ENCODE assay signal across 8 mouse cellular contexts in the genomic region with DNA sequence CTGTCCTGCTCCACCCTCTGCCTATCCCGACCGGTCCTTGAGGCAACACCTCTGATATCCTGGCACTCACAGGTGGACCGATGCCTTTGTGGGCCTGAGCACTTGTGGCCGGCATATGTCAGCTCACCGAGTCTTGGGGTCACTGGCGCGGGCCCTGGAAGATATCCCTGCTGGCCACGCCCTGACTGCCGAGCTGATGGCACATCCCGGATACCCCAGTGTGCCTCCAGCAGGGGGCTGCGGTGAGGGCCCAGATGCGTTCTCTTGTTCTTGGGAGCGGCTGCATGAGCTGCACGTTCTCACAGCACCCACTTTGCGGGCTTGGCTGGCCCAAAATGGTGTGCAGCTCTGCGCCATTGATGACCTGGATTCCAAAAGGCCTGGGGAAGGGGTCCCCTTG. TPM values are rescaled to one million over a fixed set of nuclear protein-coding genes. Genes with fewer than 3 reads are reported as not detected.
DNase-seq lines count a peak whose midpoint lies in the region; ATAC-seq lines count a peak whose summit lies in the region.

No protein-coding gene starts in this region.

- peak overlapping the region; percentile 99 for H3K4me2 ChIP-seq in heart, embryonic 15.5 days
- H3K4me2 ChIP-seq in liver, embryonic 13.5 days, result peak overlapping the region; percentile 98

- DNase-seq in frontal cortex, postnatal 10 days (ENCODE audit: low spot score in 2 of 2), result peak; percentile 33 to 42
- no peak for DNase-seq in frontal cortex, postnatal 14 days (ENCODE audit: low spot score in 2 of 2)
- DNase-seq in 3T3-L1 (ENCODE audit: low read depth, low spot score), result peak; percentile 20
- DNase-seq in cerebellum, adult 8-10 months, result peak; percentile 27
- DNase-seq in liver, embryonic 13.5 days, result peak; percentile 58
- DNase-seq in retina, postnatal 1 day, result peak; percentile 68
- DNase-seq in gastrocnemius, postnatal 36 days, result no peak

- intact Hi-C loops in gastrocnemius, postnatal 36 days (cut with DNase I), result loop anchor here (5.0 kb wide), 2 partner anchors 59 to 124 kb away; partner anchors contain the start of gene Rimbp3

- H3K4me1 ChIP-seq in heart, embryonic 15.5 days (replicated peaks), result peaks cover 16% of the 10 kb centered on the region
- H3K4me1 ChIP-seq in liver, embryonic 13.5 days (replicated peaks), result peaks cover 20% of the 10 kb centered on the region

- 0 out of 2 replicates have a peak, but pooled peaks cover 3% of the 10 kb centered on the region for H3K27me3 ChIP-seq in heart, embryonic 15.5 days
- no peaks in the 10 kb centered on the region for H3K27me3 ChIP-seq in liver, embryonic 13.5 days

- WGBS in heart, embryonic 15.5 days, result 13% methylated on average over 16 of the region's 16 CpGs
- WGBS in liver, embryonic 13.5 days (ENCODE audit: insufficient replicate concordance), result 8% methylated on average over 16 of the region's 16 CpGs

- H3K9me3 ChIP-seq in heart, embryonic 15.5 days (replicated peaks), result no peaks in the 10 kb centered on the region
- no peaks in the 10 kb centered on the region for H3K9me3 ChIP-seq in liver, embryonic 13.5 days (replicated peaks)

- H3K4me3 ChIP-seq in heart, embryonic 15.5 days, result peak overlapping the region; percentile 70
- H3K4me3 ChIP-seq in liver, embryonic 13.5 days (replicated peaks), result peak overlapping the region; percentile 70

- H3K36me3 ChIP-seq in heart, embryonic 15.5 days, result peaks cover 10% of the 10 kb centered on the region; the same call in 1 of the 2 replicates
- peaks cover 19% of the 10 kb centered on the region for H3K36me3 ChIP-seq in liver, embryonic 13.5 days

- ATAC-seq in heart, embryonic 15.5 days (replicated peaks; ENCODE audit: insufficient number of reproducible peaks, insufficient read depth, low FRiP score, low read depth), result no peak
- peak; percentile 62 for ATAC-seq in liver, embryonic 13.5 days (ENCODE audit: low read depth)

- H3K27ac ChIP-seq in heart, embryonic 15.5 days, result no peak overlapping the region
- peak overlapping the region; percentile 45; the same call in 1 of the 2 replicates for H3K27ac ChIP-seq in liver, embryonic 13.5 days

- H3K9ac ChIP-seq in heart, embryonic 15.5 days, result no peak overlapping the region
- peak overlapping the region; percentile 78 for H3K9ac ChIP-seq in liver, embryonic 13.5 days

RNA-seq across cellular contexts. Expression of gene Ccdc116, which starts 1.1 kb away (rescaled TPM):
- 0.16 and 0.34 TPM in 2 replicates for polyA plus RNA-seq in heart, embryonic 15.5 days (2015; fragmentation: Nextera tagmentation; extraction: Ambion mirVana)
- 0.62 and 0.81 TPM in 2 replicates for polyA plus RNA-seq in liver, embryonic 13.5 days (2015; fragmentation: Nextera tagmentation; extraction: Ambion mirVana)
- under 1 TPM in 1 of 2 experiments, not detected in 1; 0.26 TPM for total RNA-seq in gastrocnemius, postnatal 36 days (2021)

RNA-seq across cellular contexts. Expression of gene Ydjc, which starts 3.7 kb away (rescaled TPM):
- polyA plus RNA-seq in heart, embryonic 15.5 days (2015; fragmentation: Nextera tagmentation; extraction: Ambion mirVana), result 4.5 and 6.6 TPM in 2 replicates
- 15.7 and 15.8 TPM in 2 replicates for polyA plus RNA-seq in liver, embryonic 13.5 days (2015; fragmentation: Nextera tagmentation; extraction: Ambion mirVana)
- total RNA-seq in gastrocnemius, postnatal 36 days (2021), result under 1 TPM in 1 of 2 experiments, not detected in 1; 0.20 TPM

RNA-seq across cellular contexts. Expression of gene Sdf2l1, which starts 15.9 kb away (rescaled TPM):
- 41.7 and 58.8 TPM in 2 replicates for polyA plus RNA-seq in heart, embryonic 15.5 days (2015; fragmentation: Nextera tagmentation; extraction: Ambion mirVana)
- 75.6 and 77.1 TPM in 2 replicates for polyA plus RNA-seq in liver, embryonic 13.5 days (2015; fragmentation: Nextera tagmentation; extraction: Ambion mirVana)
- total RNA-seq in gastrocnemius, postnatal 36 days (2021), result 1 to 10 TPM; 3.8 to 4.8 TPM

RNA-seq across cellular contexts. Expression of gene 2610318N02Rik, which starts 23.1 kb away (rescaled TPM):
- polyA plus RNA-seq in heart, embryonic 15.5 days (2015; fragmentation: Nextera tagmentation; extraction: Ambion mirVana), result 13.2 and 18.4 TPM in 2 replicates
- polyA plus RNA-seq in liver, embryonic 13.5 days (2015; fragmentation: Nextera tagmentation; extraction: Ambion mirVana), result 28.3 and 28.9 TPM in 2 replicates
- total RNA-seq in gastrocnemius, postnatal 36 days (2021), result under 1 TPM in 1 of 2 experiments, not detected in 1; 0.92 TPM

RNA-seq across cellular contexts. Expression of gene Ppil2, which starts 37.0 kb away (rescaled TPM):
- 89.8 and 106 TPM in 2 replicates for polyA plus RNA-seq in heart, embryonic 15.5 days (2015; fragmentation: Nextera tagmentation; extraction: Ambion mirVana)
- 57.4 and 64.3 TPM in 2 replicates for polyA plus RNA-seq in liver, embryonic 13.5 days (2015; fragmentation: Nextera tagmentation; extraction: Ambion mirVana)
- total RNA-seq in gastrocnemius, postnatal 36 days (2021), result 10 to 100 TPM; 23.2 to 29.4 TPM

Comparison
In these comparisons a context has a peak if more than half of its experiments do, and no peak if none do; other contexts are left out.
1. DNase-seq: peak in frontal cortex, postnatal 10 days (2 of 2), 3T3-L1 (single experiment), cerebellum, adult 8-10 months (single experiment), liver, embryonic 13.5 days (single experiment) and retina, postnatal 1 day (single experiment); none in frontal cortex, postnatal 14 days (0 of 2) and gastrocnemius, postnatal 36 days (0 of 2).